Mouse (Mus musculus): ENCODE measurements around the gene Snx27.

The Snx27 gene

DNA sequence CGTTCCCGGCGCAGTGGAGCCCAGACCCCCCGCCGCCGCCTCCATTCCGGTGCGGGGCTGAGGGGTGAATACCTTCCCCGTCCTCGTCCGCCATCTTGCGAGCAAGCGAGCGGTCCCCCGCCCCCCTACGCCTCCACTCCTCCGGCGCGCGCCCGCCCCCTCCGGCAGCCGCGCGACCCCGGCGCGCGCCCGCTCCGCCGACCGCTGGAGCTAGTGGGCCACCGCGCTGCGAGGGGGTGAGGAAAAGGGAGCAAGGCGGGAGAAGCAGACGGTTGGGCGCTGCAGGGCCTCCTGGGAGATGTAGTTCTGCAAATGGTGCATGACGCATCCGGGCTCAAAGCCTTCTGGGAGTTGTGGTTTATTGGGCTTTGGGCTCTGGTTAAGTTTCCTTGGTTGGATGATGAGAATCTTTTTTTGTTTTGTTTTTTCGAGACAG, at the start of gene Snx27:
Gene Snx27 (minus strand): TSS at position 261 of the 436 bp plus-strand sequence.
- DNase-seq (ENCODE audit: low spot score) = peak; percentile 88

DNA sequence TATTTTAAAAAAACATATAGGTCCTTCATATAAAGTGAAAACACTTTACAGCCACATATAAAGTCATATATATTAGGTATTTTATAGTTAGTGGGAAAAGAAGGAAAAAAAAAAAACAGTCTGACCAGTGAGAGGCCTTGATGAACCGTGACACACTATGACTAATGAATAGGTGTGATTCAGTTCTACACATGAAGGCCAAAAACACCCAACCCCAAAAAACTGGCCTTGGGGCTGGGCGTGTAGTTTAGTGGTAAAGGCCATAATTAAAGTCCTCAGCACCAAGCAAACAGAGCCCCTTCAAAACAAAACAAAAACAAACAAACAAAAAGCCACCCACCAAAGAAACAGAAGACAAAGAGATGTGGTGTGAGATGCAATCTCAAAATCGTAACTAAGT, 47.4 kb upstream of the Snx27 start:
- DNase-seq (ENCODE audit: low spot score) = no peak

DNA sequence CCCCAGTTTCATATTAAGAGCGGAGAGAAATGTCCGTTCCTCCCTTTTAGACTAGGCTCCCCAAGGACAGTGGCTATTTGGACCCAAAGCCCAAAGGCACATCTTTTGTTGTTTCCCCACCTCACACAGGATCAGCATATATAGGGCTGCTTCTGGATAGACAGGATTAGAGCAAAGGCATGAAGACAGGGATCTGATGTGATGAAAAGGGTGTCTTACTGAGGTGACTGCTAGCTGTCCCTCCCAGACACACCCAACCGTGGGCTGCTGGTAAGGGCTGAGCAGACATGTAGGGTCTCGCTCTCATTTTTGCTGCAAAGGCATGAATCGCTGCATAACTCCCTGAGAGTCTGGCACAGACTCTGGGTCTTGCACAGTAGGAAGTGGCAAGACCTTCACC, 46.2 kb upstream of the Snx27 start:
- DNase-seq (ENCODE audit: low spot score) = no peak

DNA sequence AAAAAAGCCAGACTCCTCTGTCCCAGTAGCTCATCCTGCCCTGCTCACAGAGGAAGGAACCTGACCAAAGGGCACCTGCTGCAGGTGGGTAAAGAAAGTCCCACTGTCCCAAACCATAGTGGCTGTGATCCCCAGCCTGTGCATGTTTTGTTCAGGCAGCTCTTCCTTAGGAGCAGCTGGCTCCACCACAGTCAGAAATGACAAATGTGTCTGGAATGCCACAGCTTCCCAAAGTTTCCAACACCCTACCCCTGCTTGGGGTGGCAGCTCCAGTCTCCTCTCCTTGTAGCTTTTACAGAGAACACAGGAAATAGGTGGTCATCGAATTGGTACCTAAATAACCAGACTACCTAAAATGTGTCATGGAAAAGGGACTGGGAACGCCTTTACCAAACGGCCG, 41.8 kb upstream of the Snx27 start:
- no peak for DNase-seq (ENCODE audit: low spot score)

DNA sequence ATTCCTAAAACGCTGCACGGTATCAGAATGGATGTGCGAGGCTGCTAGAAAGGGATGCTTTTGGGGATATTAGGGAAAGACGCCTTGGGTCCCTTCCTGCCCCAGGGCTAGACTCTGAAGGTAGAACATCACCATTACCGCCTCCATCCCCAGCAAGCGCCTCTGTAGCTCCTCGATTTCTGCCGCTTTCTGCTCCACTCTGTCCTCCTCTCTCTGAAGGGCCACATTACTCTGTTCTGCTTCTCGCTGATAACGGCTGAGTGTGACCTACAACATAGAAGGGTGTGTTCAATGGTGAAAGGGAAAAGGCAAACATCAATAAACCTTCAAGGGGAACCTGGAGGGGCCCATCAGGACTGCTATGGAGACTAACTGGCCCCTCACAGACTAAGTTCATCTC, 40.0 kb upstream of the Snx27 start:
- no peak for DNase-seq (ENCODE audit: low spot score)

DNA sequence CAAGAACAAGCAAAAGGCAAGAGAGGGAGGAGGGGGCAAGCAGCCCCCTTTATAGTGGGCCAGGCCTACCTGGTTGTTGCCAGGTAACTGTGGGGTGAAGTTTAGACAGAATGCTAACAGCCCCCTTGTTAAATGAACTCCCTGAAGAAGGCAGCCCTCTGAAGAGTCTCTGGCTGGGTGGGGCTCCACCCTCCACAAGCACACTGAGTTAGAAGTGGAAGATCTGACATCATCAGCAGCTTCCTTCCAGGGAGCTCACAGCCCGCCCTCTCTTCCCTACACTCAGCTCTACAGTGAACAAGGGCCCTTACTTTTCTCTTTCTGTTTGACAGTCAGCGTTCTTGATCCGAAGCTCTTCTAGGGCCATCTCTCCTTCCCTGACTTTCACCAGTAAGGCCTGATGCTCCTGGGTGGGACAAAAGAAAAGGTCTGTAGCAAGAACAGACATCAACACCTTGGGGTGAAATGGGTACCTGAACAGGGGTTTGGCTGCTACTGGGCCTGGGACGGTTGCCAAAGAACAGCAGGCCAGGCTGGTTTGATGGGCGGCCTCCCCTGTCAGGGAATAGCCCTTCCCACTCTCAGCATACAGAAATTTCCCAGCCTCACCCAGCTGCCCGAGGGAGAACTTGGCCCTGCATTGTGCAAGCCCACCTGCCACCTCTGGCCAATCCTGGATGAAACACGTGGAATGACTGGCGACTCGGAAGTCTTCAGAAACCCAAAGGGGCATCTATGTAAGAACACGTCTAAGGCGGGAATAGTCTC, 39.4 kb upstream of the Snx27 start:
- DNase-seq (ENCODE audit: low spot score) = no peak

DNA sequence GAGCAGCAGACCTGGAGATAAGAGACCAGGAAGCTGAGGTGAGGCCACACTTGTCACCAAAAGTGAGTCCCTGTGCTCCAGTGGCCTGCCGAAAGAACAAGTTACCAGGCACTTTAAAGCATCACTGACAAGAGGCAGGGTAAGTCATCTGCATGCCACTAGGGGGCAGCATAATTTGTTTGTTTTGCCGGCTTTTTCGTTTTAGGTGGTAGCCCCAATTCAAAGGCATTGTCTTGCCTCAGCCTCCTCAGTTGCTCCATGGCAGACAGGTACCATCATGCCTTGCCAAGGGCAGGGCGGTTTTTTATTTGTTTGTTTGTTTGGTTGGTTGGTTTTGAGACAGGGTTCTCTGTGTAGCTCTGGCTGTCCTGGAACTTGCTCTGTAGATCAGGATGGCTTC, 34.2 kb upstream of the Snx27 start:
- no peak for DNase-seq (ENCODE audit: low spot score)

DNA sequence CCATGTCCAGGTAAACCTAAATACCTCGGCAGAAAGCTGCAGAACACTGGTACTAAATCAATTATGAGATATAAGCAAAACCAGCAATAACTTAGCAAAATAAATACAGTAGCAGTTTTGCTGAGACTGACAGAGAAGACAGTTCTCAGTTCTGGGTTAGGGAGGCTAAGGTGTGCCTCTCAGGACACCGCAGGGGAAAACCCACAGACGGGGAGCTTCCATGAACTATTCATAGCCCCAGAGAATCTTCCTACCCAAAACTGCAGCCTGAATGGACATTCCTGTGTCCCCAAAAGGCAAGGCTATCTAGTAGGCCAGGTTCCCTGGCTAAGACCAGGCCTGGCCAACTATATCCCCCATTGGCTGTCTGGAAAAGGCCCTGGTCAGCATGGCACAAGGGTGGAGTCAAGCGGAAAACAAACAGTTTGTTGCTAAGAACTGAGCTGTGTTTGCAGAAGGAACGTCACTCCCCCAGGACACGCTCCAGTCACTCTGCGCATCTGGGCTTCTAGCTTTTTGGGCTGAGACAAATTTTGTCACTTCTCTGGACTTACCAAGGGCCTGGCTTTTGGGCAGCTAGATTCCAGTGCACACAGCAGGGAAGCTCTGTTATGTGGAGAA, 30.9 kb upstream of the Snx27 start:
- DNase-seq (ENCODE audit: low spot score) = no peak

DNA sequence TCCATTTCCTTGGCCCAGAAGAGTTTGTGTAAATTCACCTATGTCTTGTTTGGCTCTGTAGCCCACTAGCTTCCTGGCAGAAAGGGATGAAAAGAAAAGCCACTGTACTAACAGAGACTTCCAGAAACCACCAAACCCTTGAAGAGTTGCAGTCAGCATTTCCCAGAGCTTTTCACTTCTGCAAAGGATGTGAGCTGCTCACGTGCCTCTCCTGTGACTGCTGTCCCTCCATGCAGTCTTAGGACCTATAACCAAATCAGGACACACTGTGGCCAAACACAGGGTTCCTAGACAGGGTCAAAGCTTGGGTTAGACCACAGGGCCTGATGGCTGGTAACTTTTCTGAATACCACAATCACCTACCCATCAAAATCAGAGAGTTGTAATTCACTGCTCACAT, 29.8 kb upstream of the Snx27 start:
- DNase-seq (ENCODE audit: low spot score) = no peak

DNA sequence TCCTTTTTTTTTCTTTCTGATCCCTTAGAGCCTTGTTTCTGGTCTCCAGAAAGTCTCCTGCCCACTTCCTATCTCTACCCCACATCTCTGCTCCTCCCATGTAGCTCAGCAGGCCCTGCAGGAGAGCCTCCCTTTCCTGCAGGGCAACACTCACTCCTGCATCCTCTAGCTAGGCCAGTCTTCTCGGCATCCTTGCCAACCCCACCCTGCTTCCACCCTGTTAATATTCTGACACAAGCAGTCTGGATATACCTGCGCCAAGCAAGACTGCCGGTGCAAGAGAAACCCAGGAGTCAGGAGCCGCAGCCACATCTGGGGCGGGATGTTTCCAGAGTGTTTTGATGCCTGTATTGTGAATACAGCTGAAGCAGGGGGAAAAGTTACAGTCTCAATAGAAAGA, 29.3 kb upstream of the Snx27 start:
- no peak for DNase-seq (ENCODE audit: low spot score)

DNA sequence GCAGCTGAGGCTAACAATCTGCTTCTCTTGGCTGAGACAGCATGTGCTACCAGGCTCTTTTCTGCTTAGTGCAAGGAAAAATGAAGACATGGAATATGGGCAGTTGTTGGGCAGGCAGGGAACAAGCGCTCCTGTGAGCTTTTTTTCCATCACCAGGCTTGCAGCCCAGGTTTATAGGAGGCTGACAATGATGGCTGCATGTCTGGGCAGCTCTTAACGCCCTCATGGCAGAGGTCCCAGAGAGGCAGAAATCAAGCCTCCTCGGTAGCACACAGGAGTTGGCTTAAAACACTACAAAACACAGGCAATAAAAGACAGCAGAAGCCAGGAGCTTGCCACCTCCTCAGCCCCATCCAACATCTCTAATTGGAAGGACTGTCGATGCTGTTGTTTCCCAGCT, 28.8 kb upstream of the Snx27 start:
- no peak for DNase-seq (ENCODE audit: low spot score)

DNA sequence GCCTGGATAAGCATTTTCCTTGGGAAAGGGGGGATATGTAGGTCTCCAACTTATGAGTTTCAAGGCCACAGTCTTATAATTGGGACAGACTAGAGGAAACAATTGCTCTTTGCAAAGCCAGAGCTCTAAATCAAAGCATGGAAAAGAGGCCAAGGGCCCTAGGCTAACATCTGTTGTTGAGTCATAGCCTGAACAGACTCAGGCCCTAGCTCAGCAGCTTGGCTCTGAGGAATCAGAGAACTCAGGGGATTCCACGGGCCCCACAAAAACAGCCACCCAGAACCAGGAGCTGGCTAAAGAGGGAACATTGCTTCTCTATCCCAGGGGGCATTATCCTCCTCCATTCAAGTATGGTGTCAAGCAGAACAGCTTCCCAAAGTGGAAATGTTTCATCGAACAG, 28.1 kb upstream of the Snx27 start:
- DNase-seq (ENCODE audit: low spot score) = no peak

DNA sequence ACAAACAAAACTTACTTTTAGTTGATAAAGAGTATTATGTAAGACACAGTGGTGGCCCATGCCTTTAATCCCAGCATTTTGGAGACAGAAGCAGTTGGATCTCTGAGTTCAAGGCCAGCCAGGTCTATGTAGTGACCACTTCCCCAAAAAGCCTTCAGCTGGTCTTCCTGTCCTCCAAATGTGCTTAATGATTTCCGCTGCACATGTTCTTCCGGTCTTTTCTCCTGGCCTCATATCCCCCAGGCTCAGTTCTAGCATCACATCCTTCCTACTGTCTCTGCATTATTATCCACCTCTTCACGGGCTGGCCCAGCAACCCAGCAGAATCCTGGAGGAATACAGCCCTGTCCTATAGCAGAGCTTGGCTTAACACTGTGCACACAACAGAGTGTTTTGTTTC, 27.1 kb upstream of the Snx27 start:
- DNase-seq (ENCODE audit: low spot score) = no peak

DNA sequence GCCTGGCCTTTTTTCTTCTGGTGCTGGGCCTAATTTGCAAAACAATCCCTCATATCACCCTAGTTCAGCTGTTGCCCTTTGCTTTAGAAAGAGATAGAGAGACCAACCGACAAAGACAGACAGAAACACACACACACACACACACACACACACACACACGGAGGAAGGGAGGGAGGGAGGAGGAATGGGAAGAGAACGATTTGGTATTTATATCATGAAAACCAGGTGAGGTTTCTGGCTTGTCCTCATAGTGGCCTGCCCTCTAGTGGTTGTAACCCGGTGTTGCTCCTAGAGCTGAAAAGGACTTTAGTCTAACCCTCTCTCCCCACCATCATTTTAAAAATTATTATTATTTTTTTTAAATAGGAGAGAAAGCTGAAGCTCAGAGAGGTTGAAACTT, 19.4 kb upstream of the Snx27 start:
- no peak for DNase-seq (ENCODE audit: low spot score)

DNA sequence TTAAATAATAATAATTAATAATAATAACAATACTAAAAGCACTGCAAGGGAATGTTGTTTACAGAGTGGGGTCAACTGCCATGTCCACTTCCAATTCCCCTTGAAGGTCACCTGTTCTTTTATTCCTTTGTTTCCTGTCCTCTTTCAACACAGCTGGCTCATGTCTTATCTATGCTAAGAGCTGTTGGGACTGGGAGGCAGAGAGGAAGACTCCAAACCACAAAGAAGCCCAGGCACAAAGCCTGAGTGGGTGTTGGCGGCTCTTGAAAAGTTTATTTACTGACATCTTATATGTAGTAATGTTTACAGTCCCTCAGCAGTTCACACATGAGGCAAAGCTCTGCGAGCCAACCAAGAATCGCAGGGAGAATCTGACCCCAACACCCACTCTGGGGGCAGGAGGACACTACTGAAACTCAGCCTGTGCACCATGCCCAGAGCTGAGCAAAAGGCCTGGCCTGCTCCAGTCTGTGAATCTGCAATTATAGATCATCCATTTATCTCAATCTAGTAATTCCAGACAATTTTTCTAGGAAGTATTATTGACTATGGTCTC, 14.8 kb upstream of the Snx27 start:
- no peak for DNase-seq (ENCODE audit: low spot score)

DNA sequence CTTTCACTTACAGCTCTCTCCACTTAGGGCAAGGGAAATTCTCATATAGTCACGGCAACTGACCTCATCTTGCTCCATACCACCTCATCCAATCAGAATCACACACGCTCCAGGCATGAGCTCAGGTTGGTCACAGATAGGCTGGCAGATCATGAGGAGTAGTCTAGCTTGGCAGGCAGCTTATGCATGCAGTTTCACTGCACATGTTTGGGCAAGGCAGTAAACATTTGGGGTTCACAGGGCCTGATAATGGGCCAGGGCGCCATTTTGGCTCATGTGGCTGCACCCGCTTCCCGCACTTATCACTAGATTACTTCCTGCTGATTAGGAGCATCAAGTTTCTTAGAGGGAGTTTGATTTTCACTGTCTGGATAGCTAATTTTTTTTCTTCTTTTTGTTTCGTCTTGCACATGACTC, 13.4 kb upstream of the Snx27 start:
- DNase-seq (ENCODE audit: low spot score) = no peak

DNA sequence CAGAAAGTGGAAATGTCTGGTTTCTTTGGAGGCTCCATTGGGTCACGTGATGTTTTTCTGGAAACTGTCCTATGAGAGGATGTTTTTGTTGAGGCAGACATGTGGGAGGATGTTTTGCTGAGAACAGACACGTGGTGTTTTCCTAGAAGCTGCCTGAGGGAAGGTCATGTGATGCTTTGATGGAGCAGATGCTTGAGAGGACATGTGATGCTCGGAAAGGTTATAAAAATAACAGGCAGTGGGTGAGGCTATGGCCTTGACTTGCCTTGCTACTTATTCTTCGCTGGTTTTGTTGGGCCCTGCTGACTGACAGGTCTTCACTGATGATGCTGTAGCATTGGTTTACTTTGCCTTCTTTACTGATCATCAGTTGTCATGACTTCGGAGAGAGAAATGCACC, 8.6 kb upstream of the Snx27 start:
- DNase-seq (ENCODE audit: low spot score) = no peak

DNA sequence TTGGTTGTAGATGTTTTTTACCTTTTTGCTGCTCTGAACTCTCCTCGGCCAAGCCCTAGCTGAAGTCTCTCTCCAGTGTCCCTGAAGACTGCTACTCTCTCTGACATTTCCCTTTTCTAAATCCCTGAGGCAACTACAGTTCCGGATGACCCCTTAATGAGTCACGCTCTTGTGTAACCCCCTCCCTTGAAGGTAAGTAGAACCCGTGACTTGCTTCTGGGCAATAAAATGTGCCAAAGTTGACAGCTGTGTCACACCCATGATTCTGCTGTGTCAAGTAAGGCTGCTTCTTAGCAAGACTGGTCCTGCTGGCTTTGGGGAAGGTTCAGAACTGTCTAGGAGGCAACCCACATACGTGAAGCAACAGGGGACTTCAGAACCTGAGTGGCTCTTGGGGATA, 5.4 kb upstream of the Snx27 start:
- DNase-seq (ENCODE audit: low spot score) = no peak

DNA sequence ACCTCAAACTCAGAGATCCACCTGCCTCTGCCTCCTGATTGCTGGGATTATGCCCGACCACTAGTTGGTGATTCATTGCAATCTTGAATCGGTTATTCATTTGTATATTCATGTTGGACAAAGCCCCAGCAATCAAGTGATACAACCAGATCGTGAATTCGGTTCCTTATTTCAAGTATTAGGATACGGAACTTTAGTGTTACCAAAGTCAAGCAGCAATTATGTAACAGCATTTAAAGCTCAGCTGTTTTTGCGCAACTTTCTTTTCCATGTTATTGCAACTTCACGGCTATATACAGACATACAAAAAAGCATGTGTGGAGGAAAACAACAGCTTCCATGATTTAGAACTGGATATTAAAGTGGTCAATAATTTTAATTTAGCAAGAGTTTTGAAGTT, 428 bp upstream of the Snx27 start:
- DNase-seq (ENCODE audit: low spot score) = no peak

DNA sequence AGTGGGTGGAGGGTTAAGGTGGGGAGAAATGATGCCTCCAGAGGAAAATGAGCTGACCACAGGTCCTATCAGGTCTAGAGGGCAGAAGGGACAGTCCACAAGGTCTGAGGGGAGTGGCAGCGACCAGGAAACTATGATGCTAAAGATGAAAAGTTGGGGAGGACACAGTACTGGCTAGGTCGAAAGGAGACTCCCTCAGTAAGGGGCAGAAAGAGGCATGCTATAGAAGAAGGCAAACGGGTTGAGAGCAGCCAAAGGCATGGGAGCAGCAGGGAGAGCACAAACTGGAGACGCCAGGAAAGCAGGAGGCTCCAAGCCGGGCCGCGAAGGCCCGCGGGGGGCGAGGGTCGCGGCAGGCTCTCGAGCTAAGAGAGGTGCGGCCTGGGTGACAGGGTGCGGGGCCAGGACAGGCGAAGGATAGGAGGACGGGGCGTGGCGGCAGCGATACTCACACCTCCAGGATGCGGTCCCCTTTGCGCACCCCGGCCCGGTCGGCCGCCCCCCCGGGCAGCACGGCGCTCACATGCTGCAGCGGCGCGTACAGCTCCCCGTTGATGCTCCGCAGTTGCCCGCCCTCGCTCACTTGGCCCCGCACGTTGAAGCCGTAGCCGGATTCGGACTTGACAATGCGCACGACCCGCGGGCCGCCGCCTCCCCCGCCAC, 592 bp downstream of the Snx27 start:
- DNase-seq (ENCODE audit: low spot score) = no peak

DNA sequence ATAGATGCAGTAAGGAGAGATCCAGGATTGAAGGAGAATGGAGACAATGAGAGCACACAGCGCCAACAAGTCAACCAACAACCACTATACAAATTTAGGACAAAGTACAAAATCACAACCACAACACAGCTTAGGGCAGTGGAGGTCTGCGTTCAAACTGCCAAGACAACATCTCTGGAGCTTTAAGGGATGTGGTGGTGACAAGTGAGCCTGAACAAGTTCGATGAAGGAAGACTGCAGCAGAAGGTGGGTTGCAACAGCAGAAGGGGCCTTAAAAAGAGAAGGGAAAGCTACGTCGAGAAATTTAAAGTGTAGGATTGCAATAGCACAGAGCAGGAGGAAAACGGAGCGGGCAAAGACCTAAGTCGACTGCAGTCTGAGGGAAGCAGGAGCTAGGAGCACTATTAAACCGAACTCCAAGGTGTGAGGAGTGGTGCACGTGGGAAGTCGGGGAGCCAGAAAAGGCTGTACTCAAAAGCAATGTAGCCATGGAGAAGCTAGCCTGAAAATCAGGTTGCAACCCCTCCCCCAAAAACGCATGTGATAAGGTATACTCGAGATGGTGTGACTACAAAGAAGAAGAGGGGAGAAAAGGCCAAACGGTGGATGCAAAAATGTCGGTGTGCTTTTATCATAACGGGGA, 1.3 kb downstream of the Snx27 start:
- DNase-seq (ENCODE audit: low spot score) = peak; percentile 16

DNA sequence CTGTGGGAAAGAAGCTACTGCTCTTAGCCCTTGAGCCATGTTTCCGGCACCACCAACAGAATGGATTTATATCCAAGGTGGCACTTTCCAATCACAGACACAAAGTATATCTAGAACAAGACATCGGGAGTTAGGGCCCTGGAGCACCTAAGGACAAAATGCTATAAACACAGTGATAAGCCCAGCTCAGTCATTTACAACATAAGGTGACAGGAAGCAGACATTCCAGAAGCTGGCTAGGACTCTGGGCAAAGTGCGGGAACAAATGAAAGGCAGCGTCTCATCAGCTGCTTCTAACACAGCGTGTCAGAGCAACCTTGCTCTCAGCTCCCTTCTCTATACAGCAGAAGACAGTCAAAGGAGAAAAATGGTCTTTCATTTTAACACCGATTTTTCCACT, 8.0 kb downstream of the Snx27 start:
- no peak for DNase-seq (ENCODE audit: low spot score)

DNA sequence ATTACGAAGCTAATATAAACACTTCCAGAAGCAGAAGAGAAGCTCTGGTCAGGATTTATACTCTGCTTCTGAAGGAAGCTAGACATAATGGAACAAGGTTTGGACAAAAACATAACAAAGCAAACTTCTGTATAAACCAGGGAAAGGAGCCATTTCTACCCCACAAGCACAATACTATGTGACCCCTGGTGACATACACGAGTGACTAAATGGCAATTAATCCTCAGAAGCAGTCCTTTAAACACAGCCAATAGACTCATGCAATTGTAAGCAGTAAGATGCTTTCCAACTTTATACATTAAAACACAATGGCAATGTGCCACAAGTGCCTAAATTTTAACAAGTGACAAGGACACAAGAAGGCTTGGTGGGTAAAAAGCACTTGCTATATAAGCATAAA, 15.3 kb downstream of the Snx27 start:
- no peak for DNase-seq (ENCODE audit: low spot score)

Measured in left cerebral cortex, adult 11 months (tissue).